Mouse (Mus musculus) embryonic facial prominence, embryonic 15.5 days (tissue): ENCODE measurements at regions not wholly inside any gene's neighbourhood (a gene's known extent, or its start where the extent isn't known, plus 50 kb on each side); places are given as distances from the start of the nearest gene placed in this dataset.
A peak's percentile ranks its signal among the peaks of the same experiment; 100 is the strongest.

ENCODE experiments used
- ATAC-seq: fragments of 200-750 bp; cut with Nextera tagmentation; 2 replicates; pipeline ENCODE4 v1.8.0; 2017; ENCODE audit warnings: low read depth, moderate TSS enrichment; ENCODE audit not compliant: insufficient number of reproducible peaks, low FRiP score, low TSS enrichment
- H3K27ac ChIP-seq: fragments of 300-500 bp; sonication (generic); replicated peaks from 2 replicates; pipeline ENCODE4 v1.5.1; 2015; ENCODE audit warnings: mild to moderate bottlenecking, inconsistent platforms
- H3K27me3 ChIP-seq: fragments of 300-500 bp; sonication (generic); 2 replicates; pipeline ENCODE4 v1.6.1; 2015; ENCODE audit warnings: inconsistent platforms
- H3K36me3 ChIP-seq: fragments of 300-500 bp; sonication (generic); 2 replicates; pipeline ENCODE4 v1.6.1; 2015; ENCODE audit warnings: mild to moderate bottlenecking, inconsistent platforms
- H3K4me1 ChIP-seq: fragments of 300-500 bp; sonication (generic); 2 replicates; pipeline ENCODE4 v1.6.1; 2015; ENCODE audit warnings: inconsistent platforms
- H3K4me2 ChIP-seq: fragments of 300-500 bp; sonication (generic); replicated peaks from 2 replicates; pipeline ENCODE4 v1.6.1; 2015; ENCODE audit warnings: mild to moderate bottlenecking, inconsistent platforms
- H3K4me3 ChIP-seq: fragments of 300-500 bp; sonication (generic); replicated peaks from 2 replicates; pipeline ENCODE4 v1.5.1; 2015; ENCODE audit warnings: mild to moderate bottlenecking, inconsistent platforms
- H3K9ac ChIP-seq: fragments of 300-500 bp; sonication (generic); 2 replicates; pipeline ENCODE4 v1.6.1; 2015; ENCODE audit warnings: inconsistent platforms
- H3K9me3 ChIP-seq: fragments of 300-500 bp; sonication (generic); replicated peaks from 2 replicates; pipeline ENCODE4 v1.6.1; 2016; ENCODE audit warnings: inconsistent platforms
- WGBS: fragments of 180-500 bp; shearing (Covaris S2); methylation state at CpG from one replicate; pipeline ENCODE4 v1.1.7; 2015; 5-methylcytosine and 5-hydroxymethylcytosine counted together

- H3K36me3 ChIP-seq, result no peaks in the 10 kb centered on the region
- no peak overlapping the region for H3K9ac ChIP-seq
- H3K4me2 ChIP-seq, result 0 out of 2 replicates have a peak overlapping the region, but pooled peaks have one; percentile 2
- H3K9me3 ChIP-seq, result no peaks in the 10 kb centered on the region
- ATAC-seq, result peak; percentile 59; the same call in 1 of the 2 replicates
- WGBS, result 15% methylated on average over 7 of the region's 7 CpGs
- H3K27me3 ChIP-seq, result no peaks in the 10 kb centered on the region
- no peak overlapping the region for H3K4me3 ChIP-seq
- H3K4me1 ChIP-seq, result peaks cover 25% of the 10 kb centered on the region
- peak overlapping the region; percentile 84 for H3K27ac ChIP-seq
Observed at GRCm38 (mm10) chr15:59197455-59198391, 308.6 kb downstream of the Gm49356 start.

GRCm38 (mm10) chr15:59201386-59201785 is 312.3 kb downstream of the Gm49356 start:
- no peak overlapping the region for H3K4me2 ChIP-seq
- no peak for ATAC-seq
- H3K9me3 ChIP-seq, result no peaks in the 10 kb centered on the region
- no peaks in the 10 kb centered on the region for H3K27me3 ChIP-seq
- no peak overlapping the region for H3K9ac ChIP-seq
- peaks cover 41% of the 10 kb centered on the region for H3K4me1 ChIP-seq
- no peak overlapping the region for H3K4me3 ChIP-seq
- no peak overlapping the region for H3K27ac ChIP-seq
- H3K36me3 ChIP-seq, result no peaks in the 10 kb centered on the region
- WGBS, result 64% methylated on average over 7 of the region's 7 CpGs

- H3K9ac ChIP-seq, result no peak overlapping the region
- H3K9me3 ChIP-seq, result no peaks in the 10 kb centered on the region
- 75% methylated on average over 19 of the region's 19 CpGs for whole genome bisulfite sequencing
- no peak overlapping the region for H3K4me2 ChIP-seq
- no peak overlapping the region for H3K27ac ChIP-seq
- no peak overlapping the region for H3K4me3 ChIP-seq
- no peaks in the 10 kb centered on the region for H3K36me3 ChIP-seq
- peaks cover 41% of the 10 kb centered on the region for H3K4me1 ChIP-seq
- no peak for ATAC-seq
- no peaks in the 10 kb centered on the region for H3K27me3 ChIP-seq
Observed at GRCm38 (mm10) chr15:59201894-59202670, 313.0 kb downstream of the Gm49356 start.

GRCm38 (mm10) chr15:59203097-59203849 is 314.2 kb downstream of the Gm49356 start:
- WGBS, result 65% methylated on average over 17 of the region's 17 CpGs
- Histone ChIP-seq H3K9ac (no peak overlapping the region), H3K27ac (no peak overlapping the region), H3K4me2 (no peak overlapping the region), H3K27me3 (no peaks in the 10 kb centered on the region), H3K9me3 (no peaks in the 10 kb centered on the region), H3K4me1 (peaks cover 29% of the 10 kb centered on the region), H3K4me3 (no peak overlapping the region), H3K36me3 (no peaks in the 10 kb centered on the region)
- ATAC-seq, result no peak

GRCm38 (mm10) chr15:59203850-59204625 is 314.9 kb downstream of the Gm49356 start:
- Histone ChIP-seq H3K4me1 (peaks cover 24% of the 10 kb centered on the region), H3K4me3 (no peak overlapping the region), H3K27ac (no peak overlapping the region), H3K9ac (no peak overlapping the region), H3K4me2 (peak overlapping the region; percentile 24), H3K36me3 (no peaks in the 10 kb centered on the region), H3K27me3 (no peaks in the 10 kb centered on the region), H3K9me3 (no peaks in the 10 kb centered on the region)
- 47% methylated on average over 17 of the region's 17 CpGs for WGBS
- ATAC-seq, result no peak

- no peak overlapping the region for H3K4me3 ChIP-seq
- no peak overlapping the region for H3K9ac ChIP-seq
- H3K36me3 ChIP-seq, result no peaks in the 10 kb centered on the region
- no peak overlapping the region for H3K27ac ChIP-seq
- WGBS, result 66% methylated on average over 3 of the region's 3 CpGs
- H3K27me3 ChIP-seq, result no peaks in the 10 kb centered on the region
- H3K9me3 ChIP-seq, result no peaks in the 10 kb centered on the region
- no peak overlapping the region for H3K4me2 ChIP-seq
- ATAC-seq, result no peak
- peaks cover 24% of the 10 kb centered on the region for H3K4me1 ChIP-seq
Observed at GRCm38 (mm10) chr15:59205091-59205490, 316.0 kb downstream of the Gm49356 start.

GRCm38 (mm10) chr15:59205544-59205943 is 316.4 kb downstream of the Gm49356 start:
- Histone ChIP-seq H3K36me3 (no peaks in the 10 kb centered on the region), H3K27ac (no peak overlapping the region), H3K9me3 (no peaks in the 10 kb centered on the region), H3K4me2 (no peak overlapping the region), H3K9ac (no peak overlapping the region), H3K4me1 (peaks cover 24% of the 10 kb centered on the region), H3K4me3 (no peak overlapping the region), H3K27me3 (no peaks in the 10 kb centered on the region)
- no peak for ATAC-seq
- 64% methylated on average over 7 of the region's 7 CpGs for WGBS

- peaks cover 24% of the 10 kb centered on the region for H3K4me1 ChIP-seq
- no peak overlapping the region for H3K4me3 ChIP-seq
- no peak overlapping the region for H3K27ac ChIP-seq
- ATAC-seq, result no peak
- no peaks in the 10 kb centered on the region for H3K9me3 ChIP-seq
- no peak overlapping the region for H3K4me2 ChIP-seq
- 62% methylated on average over 7 of the region's 7 CpGs for WGBS
- H3K9ac ChIP-seq, result no peak overlapping the region
- H3K36me3 ChIP-seq, result no peaks in the 10 kb centered on the region
- no peaks in the 10 kb centered on the region for H3K27me3 ChIP-seq
Observed at GRCm38 (mm10) chr15:59206636-59207035, 317.5 kb downstream of the Gm49356 start.

- ATAC-seq, result no peak
- Histone ChIP-seq H3K27ac (no peak overlapping the region), H3K4me3 (no peak overlapping the region), H3K27me3 (no peaks in the 10 kb centered on the region), H3K9me3 (no peaks in the 10 kb centered on the region), H3K9ac (no peak overlapping the region), H3K36me3 (no peaks in the 10 kb centered on the region), H3K4me1 (peaks cover 15% of the 10 kb centered on the region), H3K4me2 (no peak overlapping the region)
- WGBS, result 73% methylated on average over 4 of the region's 4 CpGs
Observed at GRCm38 (mm10) chr15:59207976-59208375, 318.9 kb downstream of the Gm49356 start.

GRCm38 (mm10) chr15:59212362-59212761 is 323.3 kb downstream of the Gm49356 start:
- peak; percentile 82 for ATAC-seq
- Histone ChIP-seq H3K9ac (no peak overlapping the region), H3K36me3 (no peaks in the 10 kb centered on the region), H3K4me1 (no peaks in the 10 kb centered on the region), H3K4me2 (no peak overlapping the region), H3K9me3 (no peaks in the 10 kb centered on the region), H3K27ac (no peak overlapping the region), H3K27me3 (no peaks in the 10 kb centered on the region), H3K4me3 (no peak overlapping the region)
- WGBS, result 48% methylated on average over 3 of the region's 3 CpGs
